23 mouse cellular contexts compared by ENCODE assay signal in the genomic region with DNA sequence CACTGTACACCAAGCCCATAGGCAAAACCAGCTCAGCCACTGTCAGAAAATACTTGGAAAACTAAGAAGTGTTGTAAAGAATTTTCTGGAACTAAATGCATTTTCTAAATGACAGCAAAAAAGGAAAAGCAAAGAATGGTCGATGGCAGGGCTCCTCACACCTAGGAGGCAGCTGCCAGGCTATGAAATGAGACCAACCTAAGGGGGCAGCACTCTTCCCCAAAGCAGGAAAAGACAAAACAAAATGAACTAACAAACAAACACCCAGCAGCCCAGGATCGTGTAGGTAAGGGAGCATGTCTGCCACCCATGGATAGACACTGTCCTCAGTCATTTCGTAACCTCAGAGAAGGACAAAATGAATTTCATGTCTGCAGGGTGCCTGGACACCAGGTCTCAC. TPM values are rescaled to one million over a fixed set of nuclear protein-coding genes. Genes with fewer than 3 reads are reported as not detected.
DNase-seq lines count a peak whose midpoint lies in the region; ATAC-seq and TF ChIP-seq lines count a peak whose summit lies in the region.
"Had no signal": no experiment of that assay in that cellular context is flagged by ENCODE, and none has a peak within 500 bp of the region (broad histone marks: within the 10 kb centered on the region; RNA-seq: fewer than 3 reads in every experiment).

No protein-coding gene starts in this region.

- no peaks in the 10 kb centered on the region for H3K9me3 ChIP-seq in lung, embryonic 15.5 days
- H3K9me3 ChIP-seq: embryonic facial prominence, embryonic 12.5 days; forebrain, embryonic 12.5 days; heart, embryonic 10.5 days; hindbrain, embryonic 10.5 days had no signal

- no peak overlapping the region for H3K4me2 ChIP-seq in lung, embryonic 15.5 days
- H3K4me2 ChIP-seq: embryonic facial prominence, embryonic 12.5 days; forebrain, embryonic 12.5 days; hindbrain, embryonic 14.5 days had no signal

- no peak for DNase-seq in gastrocnemius, adult 2 months
- no peak for DNase-seq in gastrocnemius, postnatal 10 days
- no peak for DNase-seq in layer of hippocampus, adult 2 months (ENCODE audit: low spot score in 2 of 2)
- DNase-seq in layer of hippocampus, postnatal 25 days (ENCODE audit: extremely low spot score in 1 of 2, low spot score in 1 of 2): no peak
- DNase-seq in lung, postnatal 10 days: no peak
- DNase-seq: adrenal gland, postnatal 10 days; cerebellum, adult 11 months; cerebellum, adult 8-10 months; cerebellum, postnatal 14 days; embryo, embryonic 11 days; gastrocnemius, postnatal 25 days had no signal

- WGBS in lung, embryonic 15.5 days: 63% methylated on average over 3 of the region's 3 CpGs

- ATAC-seq in lung, embryonic 15.5 days (ENCODE audit: borderline replicate concordance, extremely low read depth, low FRiP score, low TSS enrichment): no peak
- ATAC-seq: forebrain, embryonic 16.5 days had no signal

- peak; percentile 34; the same call in 1 of the 2 replicates for TF ChIP-seq CTCF in gastrocnemius, adult 2 months (IDR thresholded peaks at IDR 0.05)
- TF ChIP-seq CTCF in layer of hippocampus, adult 2 months (conservative IDR thresholded peaks at IDR 0.05): peak; percentile 50

- no peaks in the 10 kb centered on the region for H3K27me3 ChIP-seq in lung, embryonic 15.5 days
- H3K27me3 ChIP-seq: embryonic facial prominence, embryonic 12.5 days; forebrain, embryonic 12.5 days had no signal

- no peak overlapping the region for H3K27ac ChIP-seq in gastrocnemius, adult 2 months
- H3K27ac ChIP-seq in layer of hippocampus, adult 2 months: no peak overlapping the region
- H3K27ac ChIP-seq in lung, embryonic 15.5 days: 0 out of 2 replicates have a peak overlapping the region, but pooled peaks have one; percentile 13
- H3K27ac ChIP-seq: embryonic facial prominence, embryonic 12.5 days; forebrain, embryonic 12.5 days; heart, embryonic 10.5 days; hindbrain, embryonic 10.5 days; hindbrain, embryonic 14.5 days had no signal

- intact Hi-C loops in gastrocnemius, adult 2 months (cut with DNase I): loop anchor here (1.0 kb wide), 1 partner anchor 96 kb away; no protein-coding TSS in a partner anchor

- peaks cover 70% of the 10 kb centered on the region for H3K36me3 ChIP-seq in lung, embryonic 15.5 days

- no peak overlapping the region for H3K4me3 ChIP-seq in gastrocnemius, adult 2 months
- H3K4me3 ChIP-seq in layer of hippocampus, adult 2 months: no peak overlapping the region
- no peak overlapping the region for H3K4me3 ChIP-seq in lung, embryonic 15.5 days
- H3K4me3 ChIP-seq: embryonic facial prominence, embryonic 12.5 days; forebrain, embryonic 12.5 days; heart, embryonic 10.5 days; hindbrain, embryonic 10.5 days had no signal

- peaks cover 6% of the 10 kb centered on the region; the same call in 1 of the 2 replicates for H3K4me1 ChIP-seq in lung, embryonic 15.5 days
- H3K4me1 ChIP-seq: embryonic facial prominence, embryonic 12.5 days; forebrain, embryonic 12.5 days; hindbrain, embryonic 10.5 days had no signal

- no peak overlapping the region for H3K9ac ChIP-seq in lung, embryonic 15.5 days
- H3K9ac ChIP-seq: embryonic facial prominence, embryonic 12.5 days; forebrain, embryonic 12.5 days; hindbrain, embryonic 14.5 days had no signal

RNA-seq across cellular contexts. Expression of a gene that starts 37.4 kb away (rescaled TPM):
- total RNA-seq in gastrocnemius, adult 2 months (2021): under 1 TPM in 1 of 2 experiments, not detected in 1; 0.42 TPM
- not detected for total RNA-seq in gastrocnemius, postnatal 10 days (2021)
- not detected for total RNA-seq in layer of hippocampus, adult 2 months (2021)
- total RNA-seq in layer of hippocampus, postnatal 25 days (2021): not detected
- 6.3 and 11.1 TPM in 2 replicates for polyA plus RNA-seq in lung, embryonic 15.5 days (2015; fragmentation: Nextera tagmentation; extraction: Ambion mirVana)
- total RNA-seq: common myeloid progenitor, adult 5-6 weeks; gastrocnemius, postnatal 25 days; granulocyte monocyte progenitor cell, adult 5-6 weeks; MEL had no signal
- polyA plus RNA-seq: brain, embryonic 14.5 days; C2C12; forebrain, embryonic 16.5 days; hindbrain, embryonic 10.5 days; hindbrain, embryonic 14.5 days had no signal

RNA-seq across cellular contexts. Expression of a gene that starts 56.5 kb away (rescaled TPM):
- total RNA-seq in gastrocnemius, adult 2 months (2021): 10 to 100 TPM; 36.9 to 46.7 TPM
- total RNA-seq in gastrocnemius, postnatal 10 days (2021): 100 to 1,000 TPM in 1 of 2 experiments, 10 to 100 TPM in 1; 92.0 to 114 TPM
- total RNA-seq in layer of hippocampus, adult 2 months (2021): 10 to 100 TPM; 27.9 to 30.3 TPM
- total RNA-seq in layer of hippocampus, postnatal 25 days (2021): 10 to 100 TPM; 28.1 to 29.8 TPM
- polyA plus RNA-seq in lung, embryonic 15.5 days (2015; fragmentation: Nextera tagmentation; extraction: Ambion mirVana): 58.4 and 62.5 TPM in 2 replicates
